In the genomic region with DNA sequence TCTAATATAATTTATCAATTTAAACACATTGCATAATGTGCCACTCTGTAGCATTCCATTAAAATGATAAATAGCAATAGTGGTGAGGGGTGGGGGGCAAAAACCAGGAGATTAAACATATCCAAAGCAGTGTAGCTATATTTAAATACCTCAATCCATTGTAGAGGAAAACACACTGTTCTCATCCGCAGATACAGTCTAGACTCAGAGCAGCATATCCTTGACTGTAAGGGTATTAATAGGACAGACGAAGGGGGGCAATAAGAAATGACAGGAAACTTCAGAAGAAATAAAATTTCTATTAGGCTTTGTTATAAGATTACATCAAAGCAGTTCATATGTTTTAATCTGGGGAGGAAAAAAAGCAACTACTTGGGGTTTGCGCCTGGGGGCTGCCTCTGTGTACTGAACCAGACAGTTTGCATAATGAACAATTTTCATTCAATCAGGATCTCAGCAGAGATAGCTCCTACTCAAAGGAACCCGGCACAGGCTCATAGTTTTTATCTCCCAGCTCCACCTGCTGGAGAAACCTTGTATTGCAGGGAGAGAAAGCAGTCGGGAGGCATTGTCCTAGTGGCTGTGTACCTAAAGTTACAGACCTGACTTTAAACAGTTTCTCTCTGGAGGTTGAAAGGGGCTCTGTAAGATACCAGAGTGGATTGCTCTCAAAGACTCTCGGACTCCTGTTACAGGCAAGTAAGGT, we compare ENCODE assay signal across 8 mouse cellular contexts. TPM values are rescaled to one million over a fixed set of nuclear protein-coding genes. Genes with fewer than 3 reads are reported as not detected.
DNase-seq lines count a peak whose midpoint lies in the region; ATAC-seq lines count a peak whose summit lies in the region.

No protein-coding gene starts in this region.

- DNase-seq in 3134 (ENCODE audit: extremely low read depth, insufficient read length, low spot score) = peak; percentile 36
- peak; percentile 90 for DNase-seq in adrenal gland, postnatal 14 days
- DNase-seq in heart, adult 18-20 months = peak; percentile 88 to 96
- peak; percentile 93 for DNase-seq in kidney, adult 18-20 months
- DNase-seq in limb, embryonic 11.5 days (ENCODE audit: low spot score) = peak; percentile 97
- DNase-seq in spleen, postnatal 4 days (ENCODE audit: low spot score in 2 of 2) = peak; percentile 82 to 93

- no peak overlapping the region for H3K4me3 ChIP-seq in embryonic facial prominence, embryonic 12.5 days
- no peak overlapping the region for H3K4me3 ChIP-seq in limb, embryonic 11.5 days (ENCODE audit: low read depth, low read length)

- H3K27ac ChIP-seq in embryonic facial prominence, embryonic 12.5 days = no peak overlapping the region
- H3K27ac ChIP-seq in limb, embryonic 11.5 days (replicated peaks; ENCODE audit: low read depth, low read length) = no peak overlapping the region

- peak overlapping the region; percentile 29; the same call in 1 of the 2 replicates for H3K4me2 ChIP-seq in embryonic facial prominence, embryonic 12.5 days (replicated peaks)
- H3K4me2 ChIP-seq in limb, embryonic 11.5 days (ENCODE audit: low read depth, severe bottlenecking) = no peak overlapping the region

- no peak; the same call in 1 of the 2 replicates for ATAC-seq in embryonic facial prominence, embryonic 12.5 days (ENCODE audit: insufficient number of reproducible peaks, insufficient read depth, low FRiP score, low TSS enrichment)
- no peak for ATAC-seq in limb, embryonic 11.5 days (ENCODE audit: insufficient number of reproducible peaks, low FRiP score, low TSS enrichment, low read depth)
- ATAC-seq in monocyte, adult 5-6 weeks (replicated peaks; ENCODE audit: insufficient number of reproducible peaks, low FRiP score, low TSS enrichment, poor library complexity, severe bottlenecking) = peak; percentile 81

- H3K4me1 ChIP-seq in embryonic facial prominence, embryonic 12.5 days = peaks cover 9% of the 10 kb centered on the region; the same call in 1 of the 2 replicates
- no peaks in the 10 kb centered on the region for H3K4me1 ChIP-seq in limb, embryonic 11.5 days (ENCODE audit: control insufficient read depth, insufficient read depth, low read length)

- no peaks in the 10 kb centered on the region for H3K36me3 ChIP-seq in embryonic facial prominence, embryonic 12.5 days
- H3K36me3 ChIP-seq in limb, embryonic 11.5 days (ENCODE audit: control insufficient read depth, insufficient read depth, low read length) = no peaks in the 10 kb centered on the region

- WGBS in embryonic facial prominence, embryonic 12.5 days = 17% methylated on average over 6 of the region's 6 CpGs
- WGBS in limb, embryonic 11.5 days = 19% methylated on average over 6 of the region's 6 CpGs

- H3K9me3 ChIP-seq in embryonic facial prominence, embryonic 12.5 days = no peaks in the 10 kb centered on the region
- no peaks in the 10 kb centered on the region for H3K9me3 ChIP-seq in limb, embryonic 11.5 days (ENCODE audit: control insufficient read depth, low read length)

- peaks cover 31% of the 10 kb centered on the region for H3K27me3 ChIP-seq in embryonic facial prominence, embryonic 12.5 days
- H3K27me3 ChIP-seq in limb, embryonic 11.5 days (ENCODE audit: control insufficient read depth, insufficient read depth, low read length) = peaks cover 12% of the 10 kb centered on the region

- no peak overlapping the region for H3K9ac ChIP-seq in embryonic facial prominence, embryonic 12.5 days
- H3K9ac ChIP-seq in limb, embryonic 11.5 days (ENCODE audit: low read length) = no peak overlapping the region

RNA-seq across cellular contexts. Expression of a gene that starts 57.4 kb away (rescaled TPM):
- total RNA-seq in adrenal gland, postnatal 14 days (2021) = 58.2 and 59.3 TPM in 2 replicates
- 138 and 143 TPM in 2 replicates for polyA plus RNA-seq in embryonic facial prominence, embryonic 12.5 days (2016; fragmentation: Nextera tagmentation; extraction: Ambion mirVana)
- total RNA-seq in heart, adult 18-20 months (2021) = 10 to 100 TPM; 54.4 to 59.6 TPM
- polyA plus RNA-seq in limb, embryonic 11.5 days (2014; fragmentation: Nextera tagmentation; extraction: Ambion mirVana) = 151 and 154 TPM in 2 replicates
- 80.4 to 103 TPM (median 85.0 TPM) in 3 replicates for total RNA-seq in monocyte, adult 5-6 weeks (2017)

RNA-seq across cellular contexts. Expression of a gene that starts 57.5 kb away (rescaled TPM):
- 8.3 and 10.3 TPM in 2 replicates for total RNA-seq in adrenal gland, postnatal 14 days (2021)
- polyA plus RNA-seq in embryonic facial prominence, embryonic 12.5 days (2016; fragmentation: Nextera tagmentation; extraction: Ambion mirVana) = 18.5 and 21.4 TPM in 2 replicates
- total RNA-seq in heart, adult 18-20 months (2021) = 1 to 10 TPM; 5.9 to 7.2 TPM
- polyA plus RNA-seq in limb, embryonic 11.5 days (2014; fragmentation: Nextera tagmentation; extraction: Ambion mirVana) = 14.3 and 15.2 TPM in 2 replicates
- 11.4 to 20.4 TPM (median 12.6 TPM) in 3 replicates for total RNA-seq in monocyte, adult 5-6 weeks (2017)

Comparison
In these comparisons a context has a peak if more than half of its experiments do, and no peak if none do; other contexts are left out.
1. DNase-seq: peak in every context shown above with its lines; median percentile 97 in limb, embryonic 11.5 days; 93 in kidney, adult 18-20 months; 92 in heart, adult 18-20 months; 90 in adrenal gland, postnatal 14 days; 88 in spleen, postnatal 4 days; 36 in 3134.